Mouse (Mus musculus): ENCODE results near the gene Rfx4.

GRCm38 (mm10) chr10:84710192-84710591 lies 45.7 kb upstream of the Rfx4 start:
- TF ChIP-seq CTCF (IDR thresholded peaks at IDR 0.05; ENCODE audit: low read depth) = peak; percentile 56
- TF ChIP-seq EP300 (optimal IDR thresholded peaks at IDR 0.05) = no peak
